Mouse (Mus musculus): ENCODE results near the gene Irak1.

Gene Irak1

DNA sequence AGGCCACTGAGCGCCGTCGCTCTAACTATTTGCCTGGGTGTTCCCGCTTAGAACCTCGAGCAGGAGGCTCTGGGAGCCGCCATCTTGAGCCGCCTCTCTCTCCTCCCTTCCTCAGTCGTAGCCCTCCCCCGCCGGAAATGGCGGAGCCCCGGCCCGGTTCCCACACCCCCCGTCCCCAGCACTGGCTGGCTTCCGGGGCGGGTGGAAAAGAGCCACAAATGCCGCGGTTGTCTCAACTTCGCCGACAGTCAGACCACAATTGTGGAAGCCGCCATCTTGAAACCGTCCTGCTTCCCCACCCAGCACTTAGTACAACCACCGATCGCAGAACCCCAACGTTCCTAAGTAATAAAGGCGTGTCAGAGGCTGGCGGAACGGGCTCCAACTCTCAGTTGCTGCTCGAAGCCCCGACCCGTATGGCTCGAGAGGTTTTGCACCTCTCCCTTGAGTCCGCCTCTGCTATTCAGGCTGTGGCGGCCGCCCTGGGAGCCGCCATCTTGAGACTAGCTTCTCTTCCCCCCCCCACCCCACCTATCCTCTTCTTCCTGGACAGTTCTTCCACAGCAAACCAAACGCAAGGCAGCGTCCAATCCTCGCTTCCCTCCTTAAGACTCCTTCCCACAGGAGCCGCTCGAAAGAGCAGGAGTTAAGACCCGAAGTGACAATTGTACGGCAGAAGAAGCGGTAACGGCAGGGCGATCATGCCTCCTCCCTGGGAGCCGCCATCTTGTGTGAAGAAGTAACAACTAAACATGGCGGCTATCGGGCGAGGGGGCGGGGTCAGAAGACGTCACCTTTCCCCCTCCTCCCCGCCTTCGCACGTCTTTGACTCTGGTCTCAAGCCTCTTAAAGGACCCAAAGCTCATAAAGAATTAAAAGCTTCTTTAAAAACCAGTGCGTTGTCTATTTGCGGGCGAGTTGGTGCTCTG is 57.2 kb downstream of the Irak1 start, which contains the start of gene Hcfc1:
Gene Hcfc1, minus strand, starts transcription at position 110 of the 929 bp plus-strand sequence.
- DNase-seq (ENCODE audit: low read depth in 1 of 2, low spot score in 2 of 2): peak; percentile 72 to 83

DNA sequence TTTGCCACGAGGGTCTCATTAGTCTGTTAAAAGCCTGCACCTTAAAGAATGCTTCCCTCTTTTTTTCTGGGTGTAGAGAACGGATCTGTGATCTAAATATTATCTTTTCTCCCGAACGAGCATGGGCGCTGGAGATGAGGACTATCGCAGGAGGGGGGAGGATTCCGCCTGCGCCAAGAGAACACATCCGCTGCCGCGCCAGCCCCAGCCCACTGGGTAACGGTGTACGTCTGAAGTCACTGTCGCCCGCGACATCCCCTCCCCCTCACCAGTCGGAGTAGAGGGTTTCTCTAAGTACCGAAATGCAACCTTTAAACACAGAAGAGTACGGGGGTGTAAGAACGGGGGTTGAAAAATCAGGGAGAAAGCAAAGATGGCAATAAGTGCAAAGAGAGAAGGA is 58.4 kb downstream of the Irak1 start:
- no peak for DNase-seq (ENCODE audit: low read depth in 1 of 2, low spot score in 2 of 2)

- DNase-seq (ENCODE audit: low read depth in 1 of 2, low spot score in 2 of 2): peak; percentile 19 to 31
These were observed 59.4 kb downstream of the Irak1 start for GRCm38 (mm10) chrX:73964363-73964762.

Measured in monocyte, adult 2 months (primary cell).